ENCODE assay signal across 10 mouse cellular contexts in the genomic region with DNA sequence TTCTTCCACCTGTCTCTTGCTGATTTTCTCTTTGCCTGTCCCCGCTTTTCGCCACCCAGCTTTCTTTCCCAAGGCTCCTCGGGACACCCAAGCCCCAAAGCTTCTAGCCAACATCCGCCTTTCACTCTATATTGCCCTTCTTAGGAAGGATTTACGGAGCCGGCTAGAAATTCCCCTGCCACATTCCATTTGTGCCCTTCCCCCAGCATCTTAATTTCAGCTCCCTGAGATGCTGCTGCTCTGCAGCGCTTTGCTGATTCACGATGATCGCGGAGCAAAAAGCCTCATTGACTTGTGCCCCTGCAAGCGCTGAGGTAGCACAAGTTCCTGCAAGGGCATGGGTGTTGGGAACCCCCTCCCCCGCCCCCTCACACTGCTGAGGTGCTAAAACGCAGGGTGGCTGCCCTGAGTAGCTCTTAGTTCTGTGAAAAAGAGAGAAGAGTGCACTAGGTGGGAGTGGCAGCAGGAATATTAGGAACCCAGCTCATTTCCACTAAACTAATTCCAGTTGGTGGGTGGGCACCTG. TPM values are rescaled to one million over a fixed set of nuclear protein-coding genes. Genes with fewer than 3 reads are reported as not detected.
A peak's percentile ranks its signal among the peaks of the same experiment; 100 is the strongest.
DNase-seq lines count a peak whose midpoint lies in the region; ATAC-seq and TF ChIP-seq lines count a peak whose summit lies in the region.
"Had no signal": no experiment of that assay in that cellular context is flagged by ENCODE, and none has a peak within 500 bp of the region (broad histone marks: within the 10 kb centered on the region; RNA-seq: fewer than 3 reads in every experiment).

No protein-coding gene starts in this region.

- no peaks in the 10 kb centered on the region for H3K27me3 ChIP-seq in cerebellum, adult 2 months (ENCODE audit: control insufficient read depth, insufficient read depth, low read length)
- peaks cover 38% of the 10 kb centered on the region for H3K27me3 ChIP-seq in limb, embryonic 11.5 days (ENCODE audit: control insufficient read depth, insufficient read depth, low read length)
- peaks cover 63% of the 10 kb centered on the region for H3K27me3 ChIP-seq in limb, embryonic 10.5 days (ENCODE audit: low read depth, poor library complexity, severe bottlenecking)
- H3K27me3 ChIP-seq in limb, embryonic 14.5 days (ENCODE audit: control insufficient read depth, insufficient read depth, low read length), result peaks cover 48% of the 10 kb centered on the region
- no peaks in the 10 kb centered on the region for H3K27me3 ChIP-seq in stomach, embryonic 14.5 days (ENCODE audit: control insufficient read depth, insufficient read depth, low read length)

- no peaks in the 10 kb centered on the region for H3K36me3 ChIP-seq in limb, embryonic 11.5 days (ENCODE audit: control insufficient read depth, insufficient read depth, low read length)
- H3K36me3 ChIP-seq in limb, embryonic 10.5 days, result no peaks in the 10 kb centered on the region
- no peaks in the 10 kb centered on the region for H3K36me3 ChIP-seq in limb, embryonic 14.5 days (ENCODE audit: control insufficient read depth, insufficient read depth, low read length)
- no peaks in the 10 kb centered on the region for H3K36me3 ChIP-seq in stomach, embryonic 14.5 days (ENCODE audit: control insufficient read depth, insufficient read depth, low read length)

- H3K4me3 ChIP-seq in cerebellum, adult 2 months (replicated peaks; ENCODE audit: insufficient read depth, low read depth, low read length), result peak overlapping the region; percentile 46
- H3K4me3 ChIP-seq in limb, embryonic 11.5 days (ENCODE audit: low read depth, low read length), result no peak overlapping the region
- H3K4me3 ChIP-seq in limb, embryonic 10.5 days, result no peak overlapping the region
- no peak overlapping the region; the same call in 1 of the 2 replicates for H3K4me3 ChIP-seq in limb, embryonic 14.5 days (replicated peaks; ENCODE audit: low read length)
- H3K4me3 ChIP-seq in stomach, embryonic 14.5 days (ENCODE audit: low read depth, low read length), result no peak overlapping the region; the same call in 1 of the 2 replicates

- no peaks in the 10 kb centered on the region for H3K4me1 ChIP-seq in cerebellum, adult 2 months (ENCODE audit: control insufficient read depth, insufficient read depth, low read length)
- no peaks in the 10 kb centered on the region for H3K4me1 ChIP-seq in limb, embryonic 11.5 days (ENCODE audit: control insufficient read depth, insufficient read depth, low read length)
- peaks cover 13% of the 10 kb centered on the region for H3K4me1 ChIP-seq in limb, embryonic 10.5 days
- H3K4me1 ChIP-seq in limb, embryonic 14.5 days (ENCODE audit: control insufficient read depth, insufficient read depth, low read length), result no peaks in the 10 kb centered on the region
- no peaks in the 10 kb centered on the region for H3K4me1 ChIP-seq in stomach, embryonic 14.5 days (ENCODE audit: control insufficient read depth, insufficient read depth, low read length)

- H3K4me2 ChIP-seq in limb, embryonic 11.5 days (ENCODE audit: low read depth, severe bottlenecking), result no peak overlapping the region
- H3K4me2 ChIP-seq in limb, embryonic 14.5 days (replicated peaks; ENCODE audit: low read depth, low read length, severe bottlenecking), result 0 out of 2 replicates have a peak overlapping the region, but pooled peaks have one; percentile 10
- 0 out of 2 replicates have a peak overlapping the region, but pooled peaks have one; percentile 2 for H3K4me2 ChIP-seq in stomach, embryonic 14.5 days (replicated peaks; ENCODE audit: low read depth, low read length)

- no peak for TF ChIP-seq POLR2A in cerebellum, adult 2 months (IDR thresholded peaks at IDR 0.05; ENCODE audit: borderline replicate concordance, insufficient read depth, low read length)
- TF ChIP-seq POLR2A in limb, embryonic 14.5 days (IDR thresholded peaks at IDR 0.05; ENCODE audit: borderline replicate concordance, extremely low read depth, insufficient read depth, insufficient read length), result no peak

- H3K9me3 ChIP-seq in limb, embryonic 11.5 days (ENCODE audit: control insufficient read depth, low read length), result no peaks in the 10 kb centered on the region
- H3K9me3 ChIP-seq in limb, embryonic 10.5 days (replicated peaks), result no peaks in the 10 kb centered on the region
- no peaks in the 10 kb centered on the region for H3K9me3 ChIP-seq in limb, embryonic 14.5 days (ENCODE audit: control insufficient read depth, low read length)
- H3K9me3 ChIP-seq in stomach, embryonic 14.5 days (ENCODE audit: control insufficient read depth, low read depth, low read length), result no peaks in the 10 kb centered on the region

- no peak overlapping the region for H3K27ac ChIP-seq in cerebellum, adult 2 months (ENCODE audit: insufficient read depth, low read length)
- H3K27ac ChIP-seq in limb, embryonic 11.5 days (replicated peaks; ENCODE audit: low read depth, low read length), result no peak overlapping the region
- no peak overlapping the region for H3K27ac ChIP-seq in limb, embryonic 10.5 days
- H3K27ac ChIP-seq in limb, embryonic 14.5 days (replicated peaks; ENCODE audit: low read depth, low read length), result no peak overlapping the region
- H3K27ac ChIP-seq in stomach, embryonic 14.5 days (ENCODE audit: low read length), result no peak overlapping the region

- DNase-seq in cerebellum, adult 2 months, result peak in 1 of 2 experiments; percentile 27
- DNase-seq in cerebellum, postnatal 4 days (ENCODE audit: low spot score in 2 of 2), result no peak
- peak; percentile 21 for DNase-seq in limb, embryonic 11.5 days (ENCODE audit: low spot score)
- no peak for DNase-seq in limb, embryonic 10.5 days (ENCODE audit: low spot score)
- no peak for DNase-seq in limb, embryonic 14.5 days (ENCODE audit: low spot score)
- no peak for DNase-seq in lung, postnatal 36 days
- DNase-seq: adrenal gland, postnatal 36 days had no signal

- ATAC-seq in limb, embryonic 11.5 days (ENCODE audit: insufficient number of reproducible peaks, low FRiP score, low TSS enrichment, low read depth), result no peak
- ATAC-seq in limb, embryonic 14.5 days (ENCODE audit: low FRiP score, low read depth), result no peak
- no peak for ATAC-seq in stomach, embryonic 14.5 days (ENCODE audit: insufficient number of reproducible peaks, insufficient read depth, low FRiP score, low read depth)
- no peak for ATAC-seq in erythroid progenitor cell, adult 5-6 weeks (replicated peaks; ENCODE audit: low FRiP score, poor library complexity, severe bottlenecking)

- no peak overlapping the region for H3K9ac ChIP-seq in limb, embryonic 11.5 days (ENCODE audit: low read length)
- no peak overlapping the region for H3K9ac ChIP-seq in limb, embryonic 14.5 days (ENCODE audit: low read depth, low read length, severe bottlenecking)
- no peak overlapping the region for H3K9ac ChIP-seq in stomach, embryonic 14.5 days (replicated peaks; ENCODE audit: low read depth, low read length)

- 8% methylated on average over 13 of the region's 13 CpGs for WGBS in cerebellum, adult 2 months
- 11% methylated on average over 13 of the region's 13 CpGs for WGBS in limb, embryonic 11.5 days
- 10% methylated on average over 13 of the region's 13 CpGs for WGBS in limb, embryonic 10.5 days
- WGBS in limb, embryonic 14.5 days, result 10% methylated on average over 13 of the region's 13 CpGs
- 9% methylated on average over 13 of the region's 13 CpGs for WGBS in stomach, embryonic 14.5 days

- no peak for TF ChIP-seq CTCF in cerebellum, adult 2 months (IDR thresholded peaks at IDR 0.05; ENCODE audit: borderline replicate concordance, insufficient read depth, low read depth, low read length)

RNA-seq across cellular contexts. Expression of a gene that starts 1.2 kb away (rescaled TPM):
- 0.11 TPM in 1 of 2 replicates, not detected in the other for polyA plus RNA-seq in cerebellum, adult 2 months (2012; rRNA removed)
- polyA plus RNA-seq in limb, embryonic 11.5 days (2014; fragmentation: Nextera tagmentation; extraction: Ambion mirVana), result not detected in 2 replicates
- not detected in 2 replicates for polyA plus RNA-seq in limb, embryonic 10.5 days (2016; fragmentation: Nextera tagmentation; extraction: Ambion mirVana)
- not detected in 2 replicates for polyA plus RNA-seq in limb, embryonic 14.5 days (2012; rRNA removed)
- polyA plus RNA-seq in limb, embryonic 14.5 days (2014; fragmentation: Nextera tagmentation; extraction: Ambion mirVana), result not detected in 2 replicates
- polyA plus RNA-seq in stomach, embryonic 14.5 days (2014; fragmentation: Nextera tagmentation; extraction: Ambion mirVana), result 0.33 and 0.76 TPM in 2 replicates
- total RNA-seq in erythroid progenitor cell, adult 5-6 weeks (2015; ENCODE audit: low replicate concordance), result not detected in 2 replicates
- not detected in 2 replicates for total RNA-seq in erythroid progenitor cell, adult 5-6 weeks (2017; ENCODE audit: low replicate concordance)
- total RNA-seq: adrenal gland, postnatal 36 days; monocyte, adult 5-6 weeks had no signal

RNA-seq across cellular contexts. Expression of a gene that starts 2.1 kb away (rescaled TPM):
- polyA plus RNA-seq in cerebellum, adult 2 months (2012; rRNA removed), result 11.9 and 15.9 TPM in 2 replicates
- polyA plus RNA-seq in limb, embryonic 11.5 days (2014; fragmentation: Nextera tagmentation; extraction: Ambion mirVana), result 0.61 and 0.75 TPM in 2 replicates
- polyA plus RNA-seq in limb, embryonic 10.5 days (2016; fragmentation: Nextera tagmentation; extraction: Ambion mirVana), result 0.20 and 0.29 TPM in 2 replicates
- polyA plus RNA-seq in limb, embryonic 14.5 days (2012; rRNA removed), result 0.85 and 1.1 TPM in 2 replicates
- polyA plus RNA-seq in limb, embryonic 14.5 days (2014; fragmentation: Nextera tagmentation; extraction: Ambion mirVana), result 2.3 and 3.3 TPM in 2 replicates
- polyA plus RNA-seq in stomach, embryonic 14.5 days (2014; fragmentation: Nextera tagmentation; extraction: Ambion mirVana), result 5.5 and 6.7 TPM in 2 replicates
- 1.1 and 2.9 TPM in 2 replicates for total RNA-seq in erythroid progenitor cell, adult 5-6 weeks (2015; ENCODE audit: low replicate concordance)
- total RNA-seq in erythroid progenitor cell, adult 5-6 weeks (2017; ENCODE audit: low replicate concordance), result 0.76 TPM in 1 of 2 replicates, not detected in the other
